Mouse (Mus musculus) heart, postnatal 10 days (tissue): Measurements from ENCODE around the gene Focad. TPM values are rescaled to one million over a fixed set of nuclear protein-coding genes. Genes with fewer than 3 reads are reported as not detected.

Experiments
- DNase-seq, 2 experiments: peaks; one replicate each; pipeline ENCODE4 v3.0.0; 2021
- intact Hi-C: fragments of 180-260 bp; cut with DNase I; formaldehyde crosslinking; loops from one replicate; pipeline ENCODE4 v1.15.1; 2025
- microRNA-seq, 2 experiments: library from miRNA; unstranded; fragments of <30 nt; microRNA quantifications; one replicate each; pipeline ENCODE4 v1.2.0; 2022
- total RNA-seq, 2 experiments: library from RNA; stranded (reverse); gene quantifications; 2 replicates each; pipeline ENCODE4 v1.2.3; 2021

Gene Focad
- total RNA-seq, 2 experiments from 2014 or later = 13.9 to 16.7 TPM

DNA sequence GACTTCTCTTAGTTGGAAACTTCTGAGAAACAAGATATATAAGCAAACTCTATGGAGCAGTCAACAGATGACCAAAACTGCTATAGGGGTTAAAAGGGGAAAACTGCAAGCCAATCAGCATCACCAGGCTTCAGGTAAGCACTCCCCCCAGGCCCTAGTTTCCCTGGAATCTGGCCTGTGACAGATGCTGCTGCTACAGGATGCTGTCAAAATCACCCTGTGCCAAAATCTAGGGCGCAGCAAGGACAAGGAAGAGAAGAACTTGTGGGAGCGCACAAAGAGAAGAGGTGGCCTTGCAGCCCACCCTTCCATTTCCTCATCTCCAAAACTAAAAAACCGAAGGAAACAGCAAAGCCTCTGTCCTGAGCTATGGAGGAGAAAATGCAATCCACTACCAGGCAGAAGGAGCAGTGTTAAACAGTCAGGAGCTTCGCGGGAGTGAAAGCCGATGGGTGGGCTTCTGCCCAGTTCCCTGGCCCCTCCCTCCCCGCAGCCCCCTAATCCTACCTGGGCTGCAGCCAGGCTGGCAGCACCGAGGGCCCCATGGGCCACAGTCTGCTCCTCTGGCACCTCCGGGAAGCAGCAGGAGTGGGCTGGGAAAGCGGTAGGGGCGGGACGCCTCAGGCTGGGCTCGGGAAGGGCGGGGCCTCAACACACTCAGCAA lies 344.0 kb downstream of the Focad start, which contains the start of gene Hacd4:
TSS of gene Hacd4 (minus strand) at position 603 of the 664 bp plus-strand sequence.
- DNase-seq = peak; percentile 68 to 74
- intact Hi-C loops = loop anchor here (5.0 kb wide), 1 partner anchor 74 kb away; no protein-coding TSS in a partner anchor

DNA sequence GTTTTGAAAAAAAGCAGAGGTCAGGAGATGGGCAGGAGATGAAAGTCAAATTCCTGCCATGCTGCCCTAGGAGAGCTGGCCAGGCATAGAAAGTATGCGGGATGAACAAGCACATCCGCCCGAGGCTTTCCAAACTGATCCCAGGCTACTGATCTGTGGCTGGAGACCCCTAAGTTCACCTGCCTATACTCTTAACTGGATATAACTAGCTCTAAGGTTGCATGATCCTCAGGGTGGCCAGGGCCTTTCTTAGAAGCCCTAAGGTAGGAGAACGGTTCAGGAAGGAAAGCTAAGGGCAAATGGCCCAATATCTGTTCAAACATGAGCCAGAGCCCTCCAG lies 344.5 kb downstream of the Focad start:
- no peak for DNase-seq
- intact Hi-C loops = loop anchor here (5.0 kb wide), 1 partner anchor 73 kb away; no protein-coding TSS in a partner anchor

DNA sequence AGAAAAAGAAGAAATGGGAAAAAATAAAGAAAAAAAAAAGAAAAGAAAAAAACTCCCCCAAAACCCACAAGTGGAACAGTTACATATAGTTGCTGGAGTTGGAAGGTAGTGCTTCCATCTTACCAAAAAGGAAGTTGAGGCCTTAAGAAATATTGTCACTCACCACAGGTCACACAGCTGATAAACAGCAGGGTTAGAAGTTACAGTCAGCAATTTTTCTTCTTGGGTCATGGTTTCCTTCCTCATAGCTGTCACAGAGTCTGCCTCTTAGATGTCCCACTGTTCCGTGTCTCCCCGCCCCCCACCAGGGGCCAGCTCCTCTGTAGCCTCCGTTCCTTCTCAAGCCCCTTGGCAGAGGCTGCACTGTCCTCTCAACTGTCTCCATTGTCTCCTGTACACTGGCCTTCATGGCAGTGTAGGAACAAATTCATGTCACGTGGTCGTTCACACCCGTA lies 345.3 kb downstream of the Focad start:
- DNase-seq = no peak
- intact Hi-C loops = loop anchor here (5.0 kb wide), 1 partner anchor 73 kb away; no protein-coding TSS in a partner anchor

DNA sequence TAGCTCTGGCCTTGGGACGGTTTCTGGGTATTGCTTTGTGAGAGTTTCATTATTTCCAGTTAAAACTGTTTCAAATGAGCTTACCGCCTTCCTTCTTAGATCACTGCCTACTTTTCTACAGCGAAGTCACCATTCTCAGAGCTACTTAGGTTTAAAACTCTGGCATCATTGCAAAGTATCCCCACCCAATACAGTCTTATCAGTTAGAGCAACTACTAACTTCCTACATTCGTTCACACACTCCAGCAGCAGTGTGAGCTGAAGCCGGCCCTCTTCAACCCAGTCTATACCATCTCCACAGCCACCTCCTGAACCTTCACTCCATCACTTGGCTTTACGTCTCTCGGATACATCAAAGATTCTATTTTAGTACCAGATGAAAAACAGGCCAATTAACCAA lies 346.4 kb downstream of the Focad start:
- DNase-seq = no peak
- intact Hi-C loops = no loop called here

DNA sequence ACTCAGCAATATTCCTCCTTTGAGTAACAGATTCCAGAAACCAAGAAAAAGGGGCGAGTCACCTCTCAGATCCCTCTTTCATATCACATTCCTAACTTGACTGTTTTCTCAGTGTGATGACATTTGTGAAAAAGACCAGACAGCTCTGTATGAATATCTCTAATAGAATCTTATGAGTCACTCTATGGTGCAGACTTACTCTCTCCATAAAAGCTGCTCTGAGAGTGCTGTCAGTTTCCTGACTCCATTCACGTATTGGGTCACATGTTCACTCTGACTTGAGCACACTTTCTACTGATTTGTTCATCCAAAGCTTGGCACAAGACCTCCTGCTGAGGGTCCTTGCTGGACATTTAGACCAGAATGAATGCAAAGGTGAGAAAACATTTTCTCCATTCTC lies 354.5 kb downstream of the Focad start:
- DNase-seq = no peak
- intact Hi-C loops = no loop called here

DNA sequence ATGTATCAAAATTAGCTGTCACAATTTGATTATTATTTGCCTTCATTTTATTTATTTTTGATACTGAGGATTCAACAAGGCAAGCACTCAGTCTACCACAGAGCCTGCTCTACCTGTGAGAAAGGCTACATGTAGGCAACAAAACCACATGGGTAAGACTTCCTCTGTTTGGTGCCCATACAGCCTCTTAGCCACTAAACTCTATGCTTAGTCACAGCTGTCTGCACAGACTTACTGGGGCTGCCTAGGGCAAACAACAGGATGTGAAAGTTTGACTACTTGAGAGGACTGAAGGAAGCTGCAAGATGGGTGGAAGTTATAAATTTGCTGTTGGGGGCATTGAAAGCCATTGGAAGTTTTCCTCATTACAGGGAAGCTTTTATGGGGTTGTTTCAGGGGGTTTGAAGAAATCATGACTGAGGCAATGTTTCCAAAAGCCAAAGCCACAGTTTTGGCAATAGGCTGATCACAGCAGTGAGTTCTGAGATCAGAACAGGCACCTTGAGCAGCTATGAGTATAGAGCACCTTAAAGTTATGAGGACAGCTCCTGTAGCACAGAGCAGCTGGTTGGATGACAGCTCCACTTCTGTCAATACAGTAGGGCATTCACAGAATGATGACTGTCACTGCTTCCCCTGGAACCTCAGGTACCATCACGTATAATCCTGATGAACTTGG lies 355.8 kb downstream of the Focad start:
- intact Hi-C loops = no loop called here
- DNase-seq = no peak

DNA sequence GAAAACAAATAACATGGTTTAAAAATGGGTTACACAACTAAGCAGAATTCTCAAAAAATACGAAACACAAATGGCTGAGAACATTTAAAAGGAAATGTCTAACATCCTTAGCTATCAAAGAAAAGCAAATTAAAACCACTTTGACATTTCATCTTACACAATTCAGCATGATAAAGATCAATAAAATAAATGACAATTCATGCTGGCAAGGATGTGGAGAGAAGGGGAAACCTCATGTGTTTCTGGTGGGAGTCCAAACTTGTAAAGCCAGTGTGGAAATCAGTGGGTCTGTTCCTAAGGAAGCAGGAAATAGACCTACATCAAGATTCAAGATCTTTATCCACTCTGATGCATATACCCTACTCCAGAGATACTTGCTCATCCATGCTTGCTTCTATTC lies 363.7 kb downstream of the Focad start:
- intact Hi-C loops = no loop called here

DNA sequence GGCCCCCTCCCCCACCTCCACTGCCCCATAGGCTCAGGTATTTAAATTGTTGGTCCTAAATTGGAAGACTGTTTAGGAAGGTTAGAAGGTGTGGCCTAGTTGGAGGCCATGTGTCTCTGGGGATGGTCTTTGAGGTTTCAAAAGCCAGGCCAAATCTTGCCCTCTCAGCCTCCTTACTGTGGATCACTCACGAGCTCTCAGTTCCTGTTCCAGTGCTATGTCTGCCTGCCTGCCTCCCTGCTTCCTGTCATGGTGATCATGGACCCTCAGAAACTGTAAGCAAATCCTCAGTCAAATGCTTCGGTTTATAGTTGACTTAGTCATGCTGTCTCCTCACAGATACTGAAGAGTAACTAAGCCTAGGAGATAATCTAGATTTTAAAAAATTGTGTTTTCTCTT lies 364.2 kb downstream of the Focad start:
- intact Hi-C loops = no loop called here
- DNase-seq = no peak

More for the DNA sequence above, 363.7 kb downstream of the Focad start:
- no peak for DNase-seq

Small RNA genes lying within 50 kb of the gene (microRNA-seq; reads per million reads assigned to microRNA genes)
- gene Mir491 = 3.5 to 3.6 reads per million in 2 experiments

Other genes starting within 250 kb of the Focad start
- gene Mllt3, start 61.3 kb upstream of the Focad start, total RNA-seq = 10 to 100 TPM; 10.7 to 12.3 TPM